Mouse (Mus musculus): ENCODE measurements around the gene Npas3.

Gene Npas3

DNA sequence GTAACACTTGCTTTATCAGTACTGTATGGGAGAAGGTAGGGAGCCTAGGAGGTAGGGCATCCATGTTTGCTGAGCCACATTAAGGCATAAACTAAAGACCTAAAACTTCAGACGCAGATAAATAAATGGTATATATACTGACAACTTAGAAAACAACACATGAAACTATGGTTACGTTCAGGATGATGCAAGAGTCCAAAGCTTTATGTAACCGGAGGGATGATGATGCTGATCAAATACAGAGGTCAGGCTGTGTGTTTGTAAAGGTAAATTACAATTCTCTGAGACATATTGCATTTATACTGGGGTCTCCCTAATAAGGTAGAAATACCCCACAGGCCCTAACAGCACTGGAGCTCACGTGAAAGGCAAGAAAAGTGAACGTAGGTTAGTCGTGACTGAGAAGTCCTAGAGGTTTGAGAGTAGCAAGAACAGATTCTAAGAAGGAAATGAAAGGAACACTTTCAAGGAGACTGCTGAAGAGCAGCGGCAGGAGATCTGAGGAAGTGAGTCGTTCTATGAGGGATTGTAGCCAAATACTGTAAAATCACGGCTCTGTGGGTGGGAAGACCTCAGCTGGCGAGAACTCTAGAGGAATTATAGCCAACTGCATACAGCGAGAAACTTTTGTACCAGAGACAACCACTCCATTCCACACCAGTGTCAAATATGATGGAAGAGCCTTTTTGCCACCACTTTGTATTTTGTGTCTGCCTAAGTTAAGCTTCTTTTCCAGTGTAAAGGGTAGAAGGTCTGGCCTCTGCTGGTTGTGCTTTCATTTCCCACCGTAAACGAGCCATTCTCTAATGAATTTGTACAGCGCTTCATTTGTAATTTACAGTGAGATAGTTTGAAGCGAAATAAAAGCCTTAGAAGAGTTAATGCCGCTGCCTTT, 49.7 kb downstream of the Npas3 start:
- no peak for DNase-seq

DNA sequence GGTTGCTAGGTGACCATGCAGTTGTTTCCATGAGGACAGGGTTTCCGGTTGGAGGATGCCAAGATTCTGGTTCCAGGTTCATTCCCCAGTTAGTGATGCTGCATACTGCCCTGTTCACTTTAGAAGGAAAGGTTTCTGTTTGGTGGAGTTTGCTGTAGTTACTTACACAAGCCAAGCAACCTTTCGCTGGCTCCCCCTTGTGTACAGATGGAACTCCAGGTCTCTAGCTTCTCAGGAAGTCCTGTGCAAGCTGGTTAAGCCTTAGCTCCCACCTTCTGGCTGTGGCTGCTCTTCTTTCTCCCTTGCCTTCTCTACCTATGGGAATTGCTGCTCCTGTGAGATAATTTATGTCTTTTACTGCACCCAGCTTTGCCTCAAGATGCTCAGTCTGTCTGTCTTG, 52.5 kb downstream of the Npas3 start:
- DNase-seq, result peak; percentile 5

DNA sequence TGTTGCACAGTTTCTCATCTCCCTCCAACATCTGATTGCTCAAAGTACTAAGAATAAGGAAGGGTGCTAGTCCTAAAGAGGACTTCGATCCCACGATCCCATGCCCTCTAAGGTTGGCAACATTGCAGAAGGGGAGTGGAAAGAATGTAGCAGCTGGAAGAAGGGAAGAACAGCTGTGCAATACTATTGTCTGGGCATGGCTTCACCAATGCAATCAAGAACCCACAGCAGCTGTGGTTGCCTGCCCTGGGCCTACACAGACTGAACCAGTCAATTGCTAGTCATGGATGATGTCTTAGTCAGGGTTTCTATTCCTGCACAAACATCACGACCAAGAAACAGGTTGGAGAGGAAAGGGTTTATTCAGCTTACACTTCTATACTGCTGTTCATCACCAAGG, 53.7 kb downstream of the Npas3 start:
- no peak for DNase-seq

DNA sequence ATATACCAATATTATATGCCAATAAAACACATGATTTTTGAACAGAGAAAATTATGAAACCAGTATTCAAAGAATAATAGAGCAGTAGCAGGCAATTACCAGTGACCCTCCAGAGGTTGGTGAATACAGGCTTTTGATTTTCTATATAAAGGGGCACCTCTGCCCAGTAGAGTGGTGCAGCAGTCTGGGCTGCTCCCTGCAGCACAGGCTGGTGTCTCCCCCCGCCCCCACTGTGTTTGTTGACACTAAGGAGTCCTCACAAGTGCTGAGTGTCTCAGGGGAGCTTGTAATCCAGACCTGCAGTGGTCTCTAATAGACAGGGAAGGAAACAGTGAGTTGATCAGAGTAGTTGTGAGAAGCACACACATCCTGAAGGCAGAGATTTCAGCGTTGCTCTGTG, 68.2 kb downstream of the Npas3 start:
- no peak for DNase-seq

DNA sequence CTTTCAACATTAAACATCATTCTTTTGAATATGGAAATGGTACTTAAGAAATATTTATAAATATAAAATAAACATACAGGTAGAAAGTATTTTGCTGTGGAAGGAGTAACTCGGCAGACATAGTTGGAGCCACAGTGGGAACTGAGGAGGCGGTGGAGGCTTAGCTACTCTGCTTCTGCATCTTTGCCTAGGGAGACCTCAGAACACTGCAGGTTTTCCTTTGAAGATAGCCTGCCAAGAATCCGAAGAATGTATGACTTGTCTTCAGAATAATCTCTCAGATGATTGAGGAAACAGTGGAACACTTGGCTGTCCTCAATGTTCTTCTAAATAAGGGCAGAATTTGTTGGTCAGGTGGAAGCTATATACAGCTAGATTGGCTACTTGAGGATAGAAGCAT, 69.3 kb downstream of the Npas3 start:
- no peak for DNase-seq

DNA sequence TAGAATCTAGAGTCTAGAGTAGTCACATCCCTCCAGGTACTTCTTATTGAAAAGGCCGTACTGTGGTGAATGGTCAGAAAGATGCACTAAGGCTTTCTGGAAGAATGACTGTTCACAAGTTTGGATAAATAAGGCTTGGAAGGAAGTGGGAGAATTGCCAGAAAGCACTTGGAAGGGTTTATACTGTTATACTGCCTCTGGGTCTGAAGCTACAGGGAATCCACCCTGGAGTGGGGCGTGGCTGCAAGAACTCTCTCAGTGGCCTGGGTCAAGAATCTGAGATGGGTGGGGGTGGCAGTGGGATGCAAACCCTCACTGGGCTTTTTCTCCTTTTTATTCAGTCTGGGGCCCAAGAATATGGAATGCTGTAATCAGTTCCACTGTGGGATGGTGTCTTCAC, 72.0 kb downstream of the Npas3 start:
- no peak for DNase-seq

DNA sequence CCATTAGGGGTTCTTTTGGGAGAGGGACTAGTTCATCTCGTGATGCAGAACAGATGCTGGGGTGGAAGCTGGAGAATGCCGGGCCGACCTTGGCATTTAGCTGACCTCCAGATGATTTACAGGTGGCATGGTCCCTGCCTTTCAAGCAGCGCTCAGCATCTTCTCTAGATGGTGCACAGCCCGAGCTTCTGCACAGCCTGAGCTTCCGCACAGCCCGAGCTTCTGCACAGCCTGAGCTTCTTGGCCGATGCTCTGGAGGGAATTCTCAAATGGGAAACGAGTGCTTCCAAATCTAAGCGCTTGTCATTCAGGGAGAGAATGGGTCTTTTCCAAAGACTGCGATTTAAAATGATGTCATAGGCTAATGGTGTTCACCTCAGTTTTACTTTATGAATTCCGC, 72.5 kb downstream of the Npas3 start:
- no peak for DNase-seq

DNA sequence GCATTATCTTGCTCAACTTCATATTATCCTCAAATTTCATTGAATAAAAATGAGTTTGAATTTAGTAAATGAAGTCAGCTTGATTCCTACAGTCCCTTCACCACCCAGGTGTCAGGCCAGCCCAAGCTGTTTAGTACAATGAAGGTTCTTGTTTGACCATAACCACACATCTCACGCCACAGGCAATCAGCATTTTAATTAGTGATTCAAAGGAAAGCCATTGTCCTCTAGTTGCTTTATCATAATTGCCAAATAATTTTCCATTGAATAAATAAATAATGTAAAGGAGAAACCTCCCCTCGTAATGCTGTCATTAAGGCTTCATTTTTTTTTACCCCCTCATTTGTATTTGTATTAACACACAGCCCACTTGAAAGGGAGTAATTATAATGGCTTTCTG, 73.5 kb downstream of the Npas3 start:
- DNase-seq, result no peak

DNA sequence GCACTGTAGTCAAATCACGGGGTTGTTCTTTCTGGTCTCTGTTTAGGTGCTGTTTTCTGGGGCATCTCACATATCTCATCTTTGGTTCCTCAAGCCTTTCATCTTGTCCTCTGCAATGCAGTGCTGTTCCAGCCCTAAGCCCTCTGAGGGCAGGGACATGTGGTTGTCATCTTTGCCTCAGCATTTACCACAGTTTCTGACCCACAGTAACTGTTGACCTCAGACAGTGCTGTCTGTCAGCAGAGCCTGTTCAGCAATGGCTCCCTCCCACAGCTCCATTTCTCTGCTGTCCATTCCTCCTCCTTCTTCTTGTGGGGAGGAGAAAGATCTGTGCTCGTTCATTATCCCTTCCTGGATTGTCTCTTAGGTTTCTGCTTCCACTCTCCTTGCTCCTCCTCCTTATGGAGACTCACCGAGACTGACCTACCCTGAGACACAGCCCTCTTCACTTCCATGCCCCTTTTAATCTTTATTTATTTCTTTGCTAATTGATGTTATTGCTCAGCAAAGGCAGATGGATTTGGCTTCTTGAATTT, 79.2 kb downstream of the Npas3 start:
- no peak for DNase-seq

DNA sequence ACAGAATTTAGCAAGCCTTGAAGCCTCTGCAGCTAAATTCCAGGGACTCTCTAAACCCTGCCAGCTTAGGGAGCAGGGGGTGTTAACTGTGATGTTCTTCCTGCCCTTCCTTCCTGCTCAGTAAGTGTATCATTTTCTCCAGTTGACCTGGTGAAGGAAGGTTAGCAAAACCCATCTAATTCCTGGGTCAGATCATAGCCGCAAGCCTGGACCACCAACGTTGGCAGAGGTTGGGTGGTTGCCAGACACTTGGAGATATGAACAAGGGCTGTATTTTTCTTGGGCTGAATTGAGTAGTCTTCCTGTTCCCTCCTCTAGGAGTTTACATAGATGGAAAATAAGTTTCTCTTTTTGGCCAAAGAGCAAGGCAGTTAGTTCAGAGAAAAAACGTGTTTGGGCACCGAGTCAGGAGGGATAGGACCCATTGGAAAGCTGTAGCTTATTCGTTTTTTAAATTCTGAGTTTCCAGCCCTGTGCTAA, 79.8 kb downstream of the Npas3 start:
- DNase-seq, result no peak

DNA sequence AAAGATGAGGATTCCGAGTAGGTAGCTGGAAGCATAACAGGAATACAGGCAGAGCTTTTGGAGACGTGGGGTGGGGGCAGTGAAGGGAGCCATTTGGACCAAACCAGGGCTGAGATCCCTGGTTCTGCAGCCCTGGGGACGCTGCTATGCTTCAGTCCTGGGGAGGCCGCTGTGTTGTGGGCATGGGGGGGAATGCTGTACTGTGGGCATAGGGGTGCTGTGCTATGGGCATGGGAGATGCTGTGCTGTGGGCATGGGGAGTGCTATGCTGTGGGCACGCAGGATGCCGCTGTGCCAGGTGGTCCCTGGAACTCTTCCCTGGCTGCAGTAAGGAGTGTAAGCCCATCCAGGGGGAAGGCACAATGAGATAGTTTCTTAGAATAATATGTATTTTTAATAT, 81.7 kb downstream of the Npas3 start:
- DNase-seq, result no peak

DNA sequence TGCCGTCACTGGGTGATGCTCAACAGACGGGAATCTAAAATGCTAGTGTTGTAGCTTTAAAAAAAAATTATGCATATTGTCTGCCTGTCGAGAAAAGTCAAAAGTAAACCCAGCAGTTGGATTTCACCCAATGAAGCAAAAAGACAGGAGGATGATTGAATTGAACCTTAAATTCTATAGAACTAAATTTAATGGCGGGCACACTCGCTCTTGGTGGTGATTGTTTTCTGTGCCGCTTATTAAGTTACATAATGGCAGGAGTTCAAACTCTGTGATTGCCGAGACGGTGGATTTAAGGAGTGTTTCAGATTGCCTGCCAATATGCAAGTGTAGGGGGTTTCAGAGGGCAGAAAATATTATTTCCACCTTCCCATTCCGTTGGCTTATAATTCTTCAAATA, 82.9 kb downstream of the Npas3 start:
- DNase-seq, result no peak

DNA sequence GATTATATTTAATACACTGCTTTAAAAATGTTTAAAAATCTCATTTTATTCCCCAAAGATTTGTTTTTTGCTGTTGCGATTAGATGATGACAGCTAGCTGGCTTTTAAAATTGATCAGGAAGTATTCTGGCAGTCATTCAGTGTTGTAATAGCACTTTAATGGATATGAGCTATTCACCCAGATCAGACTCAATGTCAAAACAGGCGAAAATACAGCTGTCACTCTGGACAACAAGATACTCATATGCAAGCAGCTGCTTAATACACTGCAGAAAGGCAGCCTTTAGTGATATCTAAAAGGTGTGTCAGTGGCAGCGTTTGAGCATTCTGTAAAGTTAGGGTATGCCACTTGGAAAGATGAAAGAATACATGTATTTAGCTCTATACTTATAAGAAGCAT, 83.3 kb downstream of the Npas3 start:
- DNase-seq, result no peak

DNA sequence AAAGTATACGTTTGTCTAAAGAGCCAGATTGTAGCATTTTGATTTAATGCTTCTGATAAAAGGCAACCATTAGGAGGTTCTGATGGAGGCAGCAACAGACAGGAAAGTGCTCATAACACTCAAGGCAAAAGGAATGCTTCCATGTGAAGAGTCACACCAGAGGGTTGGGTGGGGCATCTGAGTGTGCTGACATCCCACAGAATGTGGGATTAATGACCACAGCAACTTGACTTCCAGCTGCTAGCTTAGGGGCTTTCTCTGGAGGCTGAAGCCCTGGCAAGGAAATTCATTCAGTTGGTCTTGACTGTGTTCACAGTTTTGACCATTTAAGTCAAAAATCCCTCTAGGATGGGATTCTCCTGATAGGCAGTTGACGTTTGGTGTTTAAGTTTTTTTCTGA, 84.8 kb downstream of the Npas3 start:
- no peak for DNase-seq

DNA sequence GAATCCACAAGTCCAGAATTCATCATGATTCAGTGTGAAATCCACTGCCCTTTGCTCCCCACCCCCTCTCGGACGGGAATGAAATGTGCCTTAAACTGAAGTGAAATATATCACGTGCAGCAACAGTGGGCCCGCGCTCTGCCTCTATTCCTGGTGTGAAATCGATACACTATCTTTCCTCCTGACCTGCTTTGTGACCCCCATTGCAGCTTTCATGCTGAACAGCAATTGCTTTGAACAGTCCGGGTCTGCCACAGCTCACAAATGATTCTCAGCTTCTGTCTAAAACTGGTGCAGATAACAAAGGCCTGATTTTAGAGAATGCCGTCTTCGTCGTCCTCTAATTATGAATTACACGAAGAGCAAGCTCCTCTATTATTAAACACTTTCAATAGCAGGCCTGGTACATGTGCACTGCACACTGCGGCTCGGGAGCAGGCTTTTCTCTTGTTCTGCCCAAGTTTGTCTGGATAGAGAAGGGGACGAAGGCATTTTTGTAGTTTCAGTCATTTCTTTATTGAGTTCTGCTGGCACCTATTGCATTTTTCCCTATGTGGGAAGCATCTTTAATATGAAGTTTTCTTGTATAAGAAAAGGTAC, 90.0 kb downstream of the Npas3 start:
- no peak for DNase-seq

DNA sequence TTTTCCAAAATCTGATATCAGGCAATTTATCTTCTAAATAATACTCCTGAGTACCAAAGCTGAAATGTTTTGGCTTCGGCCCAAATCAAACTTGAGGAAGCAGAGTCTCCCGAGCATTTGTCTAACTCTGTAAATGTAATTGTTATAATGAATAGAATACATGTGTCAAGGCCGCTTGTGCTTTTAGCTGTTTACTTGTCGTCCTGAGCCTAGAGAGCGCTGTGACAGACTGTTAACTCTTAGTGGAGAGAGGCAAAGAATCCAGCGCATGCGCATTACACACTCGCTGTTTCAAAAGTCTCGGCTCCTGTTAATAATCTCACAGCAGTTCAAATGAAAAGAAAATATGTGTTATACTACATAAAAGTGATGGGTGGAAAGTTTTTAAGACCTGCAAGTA, 94.3 kb downstream of the Npas3 start:
- no peak for DNase-seq

DNA sequence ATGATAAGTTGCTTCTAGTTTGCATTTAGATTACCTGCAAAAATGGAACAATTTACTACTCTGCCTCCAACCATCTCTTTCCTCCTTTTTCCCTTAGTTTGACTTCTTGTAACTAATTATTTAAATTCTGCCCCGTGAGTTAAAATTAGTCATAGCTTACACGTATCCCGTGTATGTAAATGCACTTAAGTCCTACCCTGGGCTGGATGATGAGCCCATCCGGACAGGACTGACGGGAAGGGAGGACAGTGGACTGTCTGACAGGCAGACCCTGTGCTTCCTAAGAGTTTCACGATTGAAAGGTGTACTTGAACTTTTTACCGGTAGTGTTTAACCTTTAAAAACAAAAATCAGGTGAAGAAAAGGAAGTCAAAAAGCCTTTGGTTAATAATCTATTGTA, 103.4 kb downstream of the Npas3 start:
- no peak for DNase-seq

DNA sequence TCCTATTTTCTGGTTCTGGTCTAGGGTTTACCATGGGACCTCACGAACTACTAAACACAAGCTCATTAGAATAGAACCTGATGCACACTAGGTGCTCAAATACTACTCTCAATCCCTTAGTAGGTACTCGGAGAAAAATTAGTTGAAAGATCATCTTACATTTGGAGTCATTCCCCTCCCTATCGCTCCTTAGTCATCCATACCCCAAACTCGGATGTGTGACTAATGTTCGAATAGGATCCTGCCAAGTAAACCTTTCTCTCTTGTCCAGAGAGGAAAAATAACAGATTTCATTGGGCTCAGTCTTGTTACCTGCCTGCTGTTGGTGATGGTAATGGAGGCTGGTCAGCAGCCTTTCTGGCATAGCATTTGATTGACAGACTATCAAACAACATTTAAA, 117.3 kb downstream of the Npas3 start:
- DNase-seq, result no peak

DNA sequence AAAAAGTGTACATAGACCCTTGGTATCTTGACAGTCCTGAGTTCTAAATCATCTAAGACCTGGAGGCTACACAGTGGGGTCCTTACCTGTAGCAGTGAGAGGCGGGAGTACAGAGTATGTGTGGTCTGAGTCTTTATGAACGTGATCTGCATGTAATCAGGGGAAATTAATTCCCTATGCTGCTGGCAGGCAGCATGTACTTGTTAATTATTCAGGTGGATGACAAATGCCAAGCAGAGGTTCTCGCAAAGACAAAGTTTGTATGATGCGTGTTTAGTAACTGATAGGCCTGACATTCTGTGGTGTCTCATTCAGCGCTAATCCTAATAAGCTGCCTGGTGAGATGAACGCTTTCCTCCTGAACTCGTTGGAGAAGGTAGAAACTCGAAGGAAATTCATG, 136.4 kb downstream of the Npas3 start:
- DNase-seq, result no peak

DNA sequence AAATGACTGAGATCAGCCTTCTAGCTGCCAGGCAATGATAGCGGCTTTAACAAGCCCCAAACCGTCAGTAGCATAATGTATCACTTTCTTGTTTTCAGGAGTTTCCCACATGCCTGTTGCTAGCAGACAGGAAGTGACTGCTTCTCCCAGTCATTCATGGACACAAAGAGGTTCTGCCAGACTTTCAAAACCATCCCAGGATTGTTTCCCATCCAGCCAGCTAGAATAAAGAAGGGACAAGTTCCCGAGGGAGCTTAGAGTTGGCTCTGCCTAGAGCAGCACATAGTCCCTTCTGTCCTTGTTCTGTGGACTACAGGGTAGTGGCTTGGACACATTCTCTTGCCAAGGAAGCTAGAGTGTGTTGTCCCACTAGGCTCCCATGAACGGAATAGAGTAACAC, 157.4 kb downstream of the Npas3 start:
- DNase-seq, result no peak

DNA sequence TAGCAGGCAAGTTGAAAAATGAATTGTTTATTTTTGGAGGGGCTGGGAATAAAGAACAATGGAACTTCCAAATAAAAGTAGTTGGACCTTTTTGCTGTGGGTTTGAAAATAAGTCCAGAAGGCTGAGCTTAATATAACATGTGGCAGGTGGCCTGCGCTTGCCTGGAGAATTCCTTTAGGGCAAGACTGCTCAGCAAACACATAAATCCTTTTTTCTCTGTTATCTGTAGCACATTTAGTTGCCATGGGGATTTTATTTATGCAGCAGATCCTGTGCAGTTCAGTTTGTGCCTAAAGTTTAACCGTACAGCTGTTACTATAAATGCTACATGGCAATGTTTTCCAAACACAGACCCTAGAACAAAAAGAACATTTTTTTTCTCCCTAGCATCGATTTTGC, 159.3 kb downstream of the Npas3 start:
- DNase-seq, result no peak

DNA sequence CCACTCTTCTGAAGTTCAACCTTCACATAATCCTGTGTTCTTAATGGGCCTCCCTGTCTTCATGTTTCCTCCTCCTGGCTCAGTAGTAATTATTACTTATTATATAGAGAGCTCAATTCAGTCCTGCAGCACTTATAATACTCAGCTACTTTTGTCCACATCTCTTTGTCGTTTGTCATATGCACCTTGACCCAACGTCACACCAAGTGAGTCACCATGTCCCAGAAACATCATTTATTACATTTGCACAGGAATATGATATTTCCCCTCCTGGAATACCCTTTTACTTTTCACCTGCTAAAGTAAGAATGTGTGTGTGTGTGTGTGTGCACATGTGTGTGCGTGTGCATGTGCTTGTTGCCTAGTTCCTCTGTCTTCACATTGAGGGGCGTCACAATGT, 161.2 kb downstream of the Npas3 start:
- no peak for DNase-seq

DNA sequence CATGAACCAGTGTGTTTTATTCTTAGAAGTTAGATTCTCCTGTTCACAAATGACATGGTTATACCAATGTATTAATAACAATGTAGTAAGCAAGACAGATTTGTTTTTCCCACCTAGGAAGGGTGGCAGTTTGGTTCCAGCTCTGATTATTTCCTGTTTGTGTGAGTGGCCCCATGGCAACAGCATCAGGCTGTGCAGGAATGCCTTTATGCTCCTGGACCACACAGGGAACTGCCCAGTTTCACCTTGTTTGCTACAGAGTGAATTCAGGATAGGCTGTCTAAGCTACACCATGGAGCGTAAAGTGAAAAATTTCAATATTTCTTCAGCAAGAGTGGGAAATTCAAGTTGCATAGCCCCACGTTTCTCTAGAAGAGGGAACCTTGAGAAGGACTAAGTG, 162.2 kb downstream of the Npas3 start:
- DNase-seq, result no peak

DNA sequence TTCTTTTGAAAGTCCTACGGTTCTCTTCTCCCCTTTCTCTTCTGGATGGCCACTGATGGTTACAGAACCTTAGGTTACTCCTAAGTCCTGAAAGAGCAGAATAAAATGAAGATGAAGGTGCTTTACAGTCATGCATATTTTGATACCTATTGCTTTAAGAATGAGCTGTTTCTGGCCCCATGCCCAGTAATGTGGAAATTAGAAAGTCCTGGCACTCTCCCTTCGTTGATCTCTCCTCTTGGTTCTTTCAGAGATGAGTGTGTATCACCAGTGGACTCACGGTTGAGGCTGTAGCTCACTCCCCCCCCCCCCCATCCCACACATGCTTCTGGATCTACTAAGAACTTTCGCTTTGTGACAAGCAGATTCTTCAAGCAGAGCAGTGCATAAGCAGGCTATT, 167.6 kb downstream of the Npas3 start:
- no peak for DNase-seq

DNA sequence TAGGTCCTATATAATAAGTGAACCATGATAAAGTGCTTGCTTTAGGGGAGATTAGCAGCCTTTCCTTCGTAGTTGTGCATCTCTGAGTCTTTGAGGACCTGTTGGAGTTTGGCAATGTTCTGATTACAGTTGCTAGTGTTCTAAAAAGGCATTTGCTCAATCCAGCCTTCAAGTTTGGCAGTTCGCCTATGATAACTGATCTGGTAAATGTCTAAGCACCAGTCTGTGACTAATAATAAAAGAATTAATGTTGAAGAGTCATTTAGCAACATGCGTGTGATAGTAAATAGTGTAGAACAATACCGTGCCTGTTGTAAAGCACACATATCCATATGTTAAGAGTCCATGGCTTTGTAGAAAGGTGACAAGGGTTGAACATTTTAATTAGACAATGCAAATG, 173.2 kb downstream of the Npas3 start:
- no peak for DNase-seq
